ENCODE assay signal across 16 mouse cellular contexts in the genomic region with DNA sequence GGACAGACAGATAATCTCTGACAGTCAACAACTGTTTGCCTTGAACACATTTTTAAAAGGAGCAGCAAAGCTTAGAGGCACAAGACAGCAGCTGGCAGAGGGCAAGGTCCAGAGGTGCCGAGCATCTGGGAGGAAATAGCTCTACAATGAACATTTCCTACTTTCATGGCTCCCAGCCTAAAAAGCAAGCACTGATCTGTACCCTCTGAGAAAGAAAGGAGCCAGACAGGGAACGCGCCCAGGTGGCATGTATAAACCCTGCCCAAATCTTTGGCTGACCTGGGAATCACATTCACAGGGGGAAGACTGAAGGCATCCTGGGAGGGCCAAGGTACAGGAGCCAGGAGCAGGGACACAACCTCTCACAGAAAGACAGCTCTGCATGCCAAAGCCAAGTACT.
"Had no signal": no experiment of that assay in that cellular context is flagged by ENCODE, and none has a peak within 500 bp of the region (broad histone marks: within the 10 kb centered on the region; RNA-seq: fewer than 3 reads in every experiment).

No protein-coding gene starts in this region.

- H3K4me3 ChIP-seq: hindbrain, embryonic 13.5 days; limb, embryonic 12.5 days; liver, embryonic 15.5 days; lung, embryonic 15.5 days; midbrain, embryonic 10.5 days; midbrain, embryonic 15.5 days; neural tube, embryonic 13.5 days; stomach, embryonic 15.5 days had no signal

- H3K9ac ChIP-seq: hindbrain, embryonic 13.5 days; limb, embryonic 12.5 days; liver, embryonic 15.5 days; lung, embryonic 15.5 days; midbrain, embryonic 15.5 days; neural tube, embryonic 13.5 days; stomach, embryonic 15.5 days had no signal

- H3K4me2 ChIP-seq: hindbrain, embryonic 13.5 days; limb, embryonic 12.5 days; liver, embryonic 11.5 days; liver, embryonic 15.5 days; lung, embryonic 15.5 days; midbrain, embryonic 15.5 days; neural tube, embryonic 13.5 days; stomach, embryonic 15.5 days had no signal

- ATAC-seq: hindbrain, postnatal 0 days; midbrain, embryonic 15.5 days had no signal

- H3K9me3 ChIP-seq: hindbrain, embryonic 13.5 days; limb, embryonic 12.5 days; liver, embryonic 15.5 days; lung, embryonic 15.5 days; midbrain, embryonic 10.5 days; midbrain, embryonic 15.5 days; neural tube, embryonic 13.5 days; stomach, embryonic 15.5 days had no signal

- H3K4me1 ChIP-seq: hindbrain, embryonic 13.5 days; liver, embryonic 15.5 days had no signal

- H3K27ac ChIP-seq: hindbrain, embryonic 13.5 days; hindbrain, postnatal 0 days; kidney, postnatal 0 days; limb, embryonic 12.5 days; liver, embryonic 15.5 days; midbrain, embryonic 10.5 days; midbrain, embryonic 15.5 days; neural tube, embryonic 13.5 days; stomach, embryonic 15.5 days had no signal

- H3K36me3 ChIP-seq: hindbrain, embryonic 13.5 days; limb, embryonic 12.5 days; liver, embryonic 15.5 days; lung, embryonic 15.5 days; midbrain, embryonic 10.5 days; midbrain, embryonic 15.5 days; neural tube, embryonic 13.5 days; stomach, embryonic 15.5 days had no signal

- DNase-seq: layer of hippocampus, adult 9-11 months; lung, postnatal 4 days; right cerebral cortex, postnatal 14 days; thymus, adult 2 months; thymus, postnatal 25 days had no signal

- H3K27me3 ChIP-seq: hindbrain, embryonic 13.5 days; liver, embryonic 15.5 days; lung, embryonic 15.5 days; midbrain, embryonic 15.5 days; neural tube, embryonic 13.5 days; stomach, embryonic 15.5 days had no signal
